Mouse (Mus musculus) gastrocnemius, postnatal 10 days (tissue): Measurements from ENCODE around the gene Apoa5. TPM values are rescaled to one million over a fixed set of nuclear protein-coding genes. Genes with fewer than 3 reads are reported as not detected.
A peak's percentile ranks its signal among the peaks of the same experiment; 100 is the strongest.
"Not testable (repeated sequence)": the region's sequence is repeated elsewhere in the genome, so short reads cannot be mapped to it uniquely, and the experiment has no call there.

Experiments used
- DNase-seq: peaks from one replicate; pipeline ENCODE4 v3.0.0; 2021; ENCODE audit warnings: mixed read lengths
- total RNA-seq, 2 experiments: library from RNA; stranded (reverse); gene quantifications; 2 replicates each; pipeline ENCODE4 v1.2.3; 2021

Gene Apoa5
- total RNA-seq, 2 experiments from 2014 or later, result not detected

GRCm38 (mm10) chr9:46269125-46269524, 692 bp downstream of the Apoa5 start:
- DNase-seq, result no peak

- DNase-seq, result no peak
Measured at GRCm38 (mm10) chr9:46270782-46271181, 2.3 kb downstream of the Apoa5 start.

GRCm38 (mm10) chr9:46272070-46272469, 3.6 kb downstream of the Apoa5 start:
- no peak for DNase-seq

- peak; percentile 81 for DNase-seq
Measured at GRCm38 (mm10) chr9:46272677-46273454, 4.4 kb downstream of the Apoa5 start, which contains the start of gene Zpr1. Zpr1 (plus strand) TSS chr9:46273064.

- DNase-seq, result no peak
Measured at GRCm38 (mm10) chr9:46274494-46274893, 6.1 kb downstream of the Apoa5 start.

GRCm38 (mm10) chr9:46282631-46283436, 14.4 kb downstream of the Apoa5 start, which contains the start of gene Bud13:
Bud13 (plus strand) TSS chr9:46283008.
- DNase-seq, result peak; percentile 96

GRCm38 (mm10) chr9:46298381-46298780, 29.9 kb downstream of the Apoa5 start:
- no peak for DNase-seq

GRCm38 (mm10) chr9:46302142-46302541, 33.7 kb downstream of the Apoa5 start:
- DNase-seq, result peak; percentile 51

- no peak for DNase-seq
Measured at GRCm38 (mm10) chr9:46309121-46309520, 40.7 kb downstream of the Apoa5 start.

GRCm38 (mm10) chr9:46314507-46314906, 46.1 kb downstream of the Apoa5 start:
- DNase-seq, result peak; percentile 62

GRCm38 (mm10) chr9:46314921-46315320, 46.5 kb downstream of the Apoa5 start:
- no peak for DNase-seq

GRCm38 (mm10) chr9:46315807-46316365, 47.5 kb downstream of the Apoa5 start:
- no peak for DNase-seq

- DNase-seq, result no peak
Measured at GRCm38 (mm10) chr9:46316388-46316787, 48.0 kb downstream of the Apoa5 start.

- DNase-seq, result no peak
Measured at GRCm38 (mm10) chr9:46316909-46317308, 48.5 kb downstream of the Apoa5 start.

GRCm38 (mm10) chr9:46317957-46318356, 49.5 kb downstream of the Apoa5 start:
- no peak for DNase-seq

GRCm38 (mm10) chr9:46319886-46320285, 51.5 kb downstream of the Apoa5 start, which contains the start of gene 4931429L15Rik:
4931429L15Rik (minus strand) TSS chr9:46319986.
- not testable (repeated sequence) for DNase-seq

GRCm38 (mm10) chr9:46320461-46320860, 52.0 kb downstream of the Apoa5 start:
- no peak for DNase-seq

Other genes starting within 250 kb of the Apoa5 start
- 1 to 10 TPM in 1 of 2 experiments, under 1 TPM in 1; 0.47 to 8.2 TPM for gene Apoa1, start 40.1 kb upstream of the Apoa5 start, total RNA-seq
- gene Apoc3, start 33.0 kb upstream of the Apoa5 start, total RNA-seq, result not detected
- not detected for gene Apoa4, start 27.9 kb upstream of the Apoa5 start, total RNA-seq
- 10 to 100 TPM; 17.0 to 17.9 TPM for gene Zpr1, start 4.4 kb downstream of the Apoa5 start, total RNA-seq
- gene Bud13, start 14.4 kb downstream of the Apoa5 start, total RNA-seq, result 1 to 10 TPM; 7.4 to 9.0 TPM
- not detected for gene 4931429L15Rik, start 51.4 kb downstream of the Apoa5 start, total RNA-seq